20 mouse cellular contexts compared by ENCODE assay signal in the genomic region with DNA sequence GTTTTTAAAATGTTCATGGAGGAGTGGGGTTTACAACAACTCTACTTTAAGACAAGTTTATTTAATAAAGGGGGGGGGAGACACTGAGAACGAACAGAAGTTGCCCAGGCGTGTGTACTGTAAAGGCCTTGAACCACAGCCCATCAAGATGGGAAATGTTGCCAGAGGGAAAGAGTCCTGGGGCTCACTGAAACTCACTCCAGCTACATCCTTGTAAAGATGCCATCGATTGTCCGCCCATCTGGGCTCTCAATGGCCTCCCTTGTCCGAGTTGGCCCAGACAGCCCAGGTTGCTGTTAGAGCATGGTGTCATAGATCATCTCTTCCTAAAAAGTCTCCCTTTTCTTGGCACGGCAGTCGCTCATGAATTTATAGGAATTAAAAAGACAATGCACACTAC.
"Had no signal": no experiment of that assay in that cellular context is flagged by ENCODE, and none has a peak within 500 bp of the region (broad histone marks: within the 10 kb centered on the region; RNA-seq: fewer than 3 reads in every experiment).

No protein-coding gene starts in this region.

- H3K27ac ChIP-seq: liver, embryonic 15.5 days; lung, embryonic 15.5 days; midbrain, embryonic 10.5 days; midbrain, embryonic 13.5 days; neural tube, embryonic 13.5 days; stomach, embryonic 15.5 days had no signal

- DNase-seq: kidney, adult 9 months; kidney, postnatal 14 days; kidney, postnatal 4 days; lung, adult 18-20 months; lung, postnatal 10 days; lung, postnatal 36 days; retina, postnatal 1 day; right cerebral cortex, postnatal 25 days; spleen, adult 18-20 months; thymus, postnatal 25 days had no signal

- ATAC-seq: midbrain, embryonic 13.5 days; midbrain, embryonic 16.5 days had no signal

- H3K4me1 ChIP-seq: liver, embryonic 15.5 days; megakaryocyte, embryonic 14.5 days; midbrain, embryonic 10.5 days; midbrain, embryonic 13.5 days; neural tube, embryonic 13.5 days; stomach, embryonic 15.5 days had no signal

- H3K36me3 ChIP-seq: liver, embryonic 15.5 days; lung, embryonic 15.5 days; midbrain, embryonic 10.5 days; midbrain, embryonic 13.5 days; neural tube, embryonic 13.5 days; stomach, embryonic 15.5 days had no signal

- H3K9ac ChIP-seq: liver, embryonic 15.5 days; lung, embryonic 15.5 days; midbrain, embryonic 13.5 days; neural tube, embryonic 13.5 days; stomach, embryonic 15.5 days had no signal

- H3K9me3 ChIP-seq: liver, embryonic 15.5 days; lung, embryonic 15.5 days; stomach, embryonic 15.5 days had no signal

- H3K4me3 ChIP-seq: liver, embryonic 15.5 days; lung, embryonic 15.5 days; megakaryocyte, embryonic 14.5 days; midbrain, embryonic 10.5 days; midbrain, embryonic 13.5 days; myocyte; neural tube, embryonic 13.5 days; stomach, embryonic 15.5 days had no signal

- H3K27me3 ChIP-seq: liver, embryonic 15.5 days; lung, embryonic 15.5 days; megakaryocyte, embryonic 14.5 days; midbrain, embryonic 13.5 days; neural tube, embryonic 13.5 days; stomach, embryonic 15.5 days had no signal

- H3K4me2 ChIP-seq: liver, embryonic 11.5 days; liver, embryonic 15.5 days; lung, embryonic 15.5 days; midbrain, embryonic 13.5 days; neural tube, embryonic 13.5 days; stomach, embryonic 15.5 days had no signal
